Mouse (Mus musculus) neural tube, embryonic 12.5 days (tissue): ENCODE data around the gene Gm3646. TPM values are rescaled to one million over a fixed set of nuclear protein-coding genes. Genes with fewer than 3 reads are reported as not detected.
A peak's percentile ranks its signal among the peaks of the same experiment; 100 is the strongest.

ENCODE experiments used
- ATAC-seq: fragments of 200-750 bp; cut with Nextera tagmentation; 2 replicates; pipeline ENCODE4 v1.8.0; 2017; ENCODE audit warnings: low read depth, mild to moderate bottlenecking, moderate TSS enrichment, moderate library complexity; ENCODE audit not compliant: low FRiP score
- H3K27ac ChIP-seq: fragments of 300-500 bp; sonication (generic); 2 replicates; pipeline ENCODE4 v1.5.1; 2016
- H3K27me3 ChIP-seq: fragments of 300-500 bp; sonication (generic); replicated peaks from 2 replicates; pipeline ENCODE4 v1.6.1; 2016; ENCODE audit warnings: mild to moderate bottlenecking
- H3K36me3 ChIP-seq: fragments of 300-500 bp; sonication (generic); 2 replicates; pipeline ENCODE4 v1.6.1; 2016; ENCODE audit warnings: mild to moderate bottlenecking
- H3K4me1 ChIP-seq: fragments of 300-500 bp; sonication (generic); 2 replicates; pipeline ENCODE4 v1.6.1; 2016
- H3K4me2 ChIP-seq: fragments of 300-500 bp; sonication (generic); replicated peaks from 2 replicates; pipeline ENCODE4 v1.6.1; 2016; ENCODE audit warnings: mild to moderate bottlenecking
- H3K4me3 ChIP-seq: fragments of 300-500 bp; sonication (generic); 2 replicates; pipeline ENCODE4 v1.5.1; 2016
- H3K9ac ChIP-seq: fragments of 300-500 bp; sonication (generic); 2 replicates; pipeline ENCODE4 v1.6.1; 2016; ENCODE audit warnings: mild to moderate bottlenecking
- H3K9me3 ChIP-seq: fragments of 300-500 bp; sonication (generic); 2 replicates; pipeline ENCODE4 v1.6.1; 2016; ENCODE audit warnings: mild to moderate bottlenecking
- WGBS: fragments of 180-500 bp; shearing (Covaris S2); methylation state at CpG from one replicate; pipeline ENCODE4 v1.1.7; 2016; 5-methylcytosine and 5-hydroxymethylcytosine counted together
- polyA plus RNA-seq: library from polyadenylated mRNA; unstranded; fragments of >200 nt; fragmentation: Nextera tagmentation; extraction: Ambion mirVana; gene quantifications from 2 replicates; pipeline ENCODE4 v1.2.1, GENCODE M21; 2016

Gene Gm3646
- polyA plus RNA-seq, 1 experiment from 2014 or later: not detected

DNA sequence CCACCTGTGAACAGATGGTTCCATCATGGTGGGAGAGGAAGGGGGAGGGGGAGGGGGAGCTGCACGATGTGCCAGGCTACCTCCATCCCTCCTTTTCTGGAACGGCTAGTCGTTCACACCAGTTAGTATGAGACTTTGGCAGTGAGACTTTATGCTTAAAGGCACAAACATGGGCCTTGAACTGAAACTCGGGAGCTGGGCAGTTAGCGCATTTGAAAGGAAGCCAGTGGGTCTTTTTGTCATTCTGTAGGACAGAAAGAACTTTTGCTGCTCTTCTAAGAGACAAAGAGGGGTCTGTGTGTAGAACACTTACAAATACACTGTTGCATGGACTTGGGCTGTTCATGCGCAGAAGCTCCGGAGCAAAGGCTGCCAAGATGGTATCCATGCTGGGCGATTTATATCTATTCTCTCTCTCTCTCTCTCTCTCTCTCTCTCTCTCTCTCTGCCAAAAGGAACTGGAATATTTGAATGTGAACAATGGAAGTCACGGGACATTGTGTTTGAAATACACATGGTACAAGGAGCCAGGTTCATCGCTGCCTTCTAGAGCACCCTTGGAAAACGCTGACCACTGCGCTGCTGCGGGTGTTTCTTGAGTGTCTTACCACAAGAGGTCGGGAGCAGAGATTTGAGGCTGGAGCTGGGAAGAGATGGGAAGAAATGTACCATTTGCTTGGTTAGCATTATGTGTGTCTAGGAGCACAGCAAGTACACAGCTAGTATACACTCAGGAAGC is 31.0 kb downstream of the Gm3646 start:
- WGBS: 72% methylated on average over 14 of the region's 14 CpGs

DNA sequence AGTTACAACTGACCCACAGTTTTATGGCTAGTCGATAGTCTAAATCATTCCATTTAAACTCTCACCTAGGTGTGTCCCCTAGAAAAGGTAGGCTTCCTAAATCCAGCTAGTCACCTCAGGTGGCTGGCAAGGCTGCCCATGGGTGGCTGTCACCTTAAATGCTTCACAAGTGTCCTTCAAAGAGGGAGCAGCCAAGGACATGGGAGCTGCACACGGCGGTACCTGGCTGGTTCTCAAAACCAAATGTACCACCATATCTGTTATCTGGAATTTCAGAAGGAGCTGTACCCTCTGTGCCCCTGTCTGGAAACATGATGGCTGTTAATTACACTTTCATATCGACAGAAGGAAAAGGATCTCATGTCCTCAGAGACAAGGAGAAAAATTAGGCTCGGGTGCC is 31.6 kb downstream of the Gm3646 start:
- Histone ChIP-seq H3K9me3 (no peaks in the 10 kb centered on the region), H3K4me2 (no peak overlapping the region), H3K4me1 (peaks cover 16% of the 10 kb centered on the region; the same call in 1 of the 2 replicates), H3K27me3 (no peaks in the 10 kb centered on the region), H3K9ac (no peak overlapping the region), H3K27ac (no peak overlapping the region), H3K36me3 (no peaks in the 10 kb centered on the region), H3K4me3 (no peak overlapping the region)
- 85% methylated on average over 5 of the region's 5 CpGs for WGBS
- no peak for ATAC-seq

More for the DNA sequence above, 31.0 kb downstream of the Gm3646 start:
- Histone ChIP-seq H3K4me3 (no peak overlapping the region), H3K9ac (no peak overlapping the region), H3K9me3 (no peaks in the 10 kb centered on the region), H3K27ac (no peak overlapping the region), H3K27me3 (no peaks in the 10 kb centered on the region), H3K4me1 (peaks cover 16% of the 10 kb centered on the region; the same call in 1 of the 2 replicates), H3K4me2 (no peak overlapping the region), H3K36me3 (no peaks in the 10 kb centered on the region)
- no peak for ATAC-seq

GRCm38 (mm10) chr1:39772401-39773095 is 32.6 kb downstream of the Gm3646 start:
- Histone ChIP-seq H3K9me3 (no peaks in the 10 kb centered on the region), H3K4me1 (peaks cover 16% of the 10 kb centered on the region; the same call in 1 of the 2 replicates), H3K27me3 (no peaks in the 10 kb centered on the region), H3K9ac (no peak overlapping the region), H3K36me3 (no peaks in the 10 kb centered on the region), H3K4me2 (no peak overlapping the region), H3K4me3 (no peak overlapping the region), H3K27ac (no peak overlapping the region)
- 21% methylated on average over 3 of the region's 3 CpGs for WGBS
- ATAC-seq: no peak

- Histone ChIP-seq H3K36me3 (no peaks in the 10 kb centered on the region), H3K4me2 (no peak overlapping the region), H3K9ac (no peak overlapping the region), H3K4me1 (peaks cover 16% of the 10 kb centered on the region; the same call in 1 of the 2 replicates), H3K9me3 (no peaks in the 10 kb centered on the region), H3K27me3 (no peaks in the 10 kb centered on the region), H3K4me3 (no peak overlapping the region), H3K27ac (no peak overlapping the region)
- 81% methylated on average over 5 of the region's 5 CpGs for WGBS
- no peak for ATAC-seq
Measured at GRCm38 (mm10) chr1:39770436-39770835, 34.7 kb downstream of the Gm3646 start.

- Histone ChIP-seq H3K9me3 (no peaks in the 10 kb centered on the region), H3K27me3 (no peaks in the 10 kb centered on the region), H3K27ac (no peak overlapping the region), H3K9ac (no peak overlapping the region), H3K4me3 (no peak overlapping the region), H3K4me2 (no peak overlapping the region), H3K36me3 (no peaks in the 10 kb centered on the region), H3K4me1 (peaks cover 9% of the 10 kb centered on the region; the same call in 1 of the 2 replicates)
- ATAC-seq: no peak
- WGBS: 86% methylated on average over 3 of the region's 3 CpGs
Measured at GRCm38 (mm10) chr1:39768017-39768416, 37.1 kb downstream of the Gm3646 start.

DNA sequence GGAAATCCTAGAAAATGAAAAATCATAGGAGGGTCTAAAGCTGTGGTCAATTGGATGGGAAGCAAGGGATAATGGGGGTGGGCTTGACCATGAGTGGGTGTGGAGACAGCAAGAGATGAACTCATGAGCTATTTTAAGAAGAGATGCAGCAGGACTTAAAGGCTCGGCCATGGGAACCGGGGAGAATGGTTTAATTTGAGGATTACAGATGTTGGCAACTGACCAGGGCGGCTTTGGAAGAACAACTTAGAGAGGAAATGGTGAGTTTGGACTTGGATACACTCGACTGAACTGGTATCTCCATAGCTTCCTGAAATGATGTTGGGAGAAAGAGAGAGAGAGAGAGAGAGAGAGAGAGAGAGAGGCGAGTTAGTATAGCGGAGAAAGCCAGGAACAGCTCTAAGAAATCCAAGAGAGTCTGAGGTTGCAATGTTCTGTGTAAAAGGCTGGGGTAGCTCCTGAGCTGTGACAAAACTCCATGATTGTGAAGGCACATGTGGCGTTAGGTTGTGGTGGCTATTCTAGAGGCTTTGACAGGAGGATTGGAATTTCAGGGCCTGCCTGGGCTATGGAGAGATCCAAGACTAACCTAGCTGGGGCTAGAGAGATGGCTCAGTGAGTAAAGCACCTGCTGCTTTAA is 39.2 kb downstream of the Gm3646 start:
- no peak for ATAC-seq
- H3K4me2 ChIP-seq: no peak overlapping the region
- no peaks in the 10 kb centered on the region for H3K36me3 ChIP-seq
- peaks cover 11% of the 10 kb centered on the region for H3K4me1 ChIP-seq
- H3K27ac ChIP-seq: no peak overlapping the region
- 90% methylated on average over 7 of the region's 7 CpGs for WGBS
- no peak overlapping the region for H3K9ac ChIP-seq
- no peak overlapping the region for H3K4me3 ChIP-seq
- H3K9me3 ChIP-seq: no peaks in the 10 kb centered on the region
- no peaks in the 10 kb centered on the region for H3K27me3 ChIP-seq

DNA sequence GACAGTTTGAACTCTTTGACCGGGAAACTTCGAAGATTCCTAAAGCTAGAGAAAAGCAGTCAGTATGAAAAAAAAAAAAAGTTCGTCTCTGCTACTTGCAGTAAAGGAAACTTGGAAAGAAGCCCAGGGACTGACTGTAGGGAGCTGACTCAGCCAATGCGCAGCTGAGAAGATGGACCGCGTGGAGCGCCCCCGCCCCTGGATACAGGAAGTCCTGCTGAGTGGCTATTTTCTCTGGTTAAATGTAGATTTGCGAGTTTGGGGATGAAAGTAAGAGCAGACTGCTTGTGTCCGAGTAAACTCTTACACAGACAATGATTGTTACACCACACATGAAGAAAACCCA is 43.1 kb downstream of the Gm3646 start:
- peak; percentile 67 for ATAC-seq
- H3K27ac ChIP-seq: no peak overlapping the region
- H3K4me1 ChIP-seq: peaks cover 15% of the 10 kb centered on the region
- no peaks in the 10 kb centered on the region for H3K27me3 ChIP-seq
- H3K9ac ChIP-seq: no peak overlapping the region
- peak overlapping the region; percentile 37 for H3K4me2 ChIP-seq
- H3K36me3 ChIP-seq: no peaks in the 10 kb centered on the region
- no peaks in the 10 kb centered on the region for H3K9me3 ChIP-seq
- H3K4me3 ChIP-seq: no peak overlapping the region
- WGBS: 4% methylated on average over 10 of the region's 10 CpGs

GRCm38 (mm10) chr1:39761211-39762024 is 43.7 kb downstream of the Gm3646 start:
- Histone ChIP-seq H3K4me3 (no peak overlapping the region), H3K27me3 (no peaks in the 10 kb centered on the region), H3K4me1 (peaks cover 15% of the 10 kb centered on the region), H3K36me3 (no peaks in the 10 kb centered on the region), H3K4me2 (peak overlapping the region; percentile 37), H3K9me3 (no peaks in the 10 kb centered on the region), H3K27ac (no peak overlapping the region), H3K9ac (no peak overlapping the region)
- ATAC-seq: peak; percentile 64
- 3% methylated on average over 22 of the region's 22 CpGs for WGBS

GRCm38 (mm10) chr1:39760181-39760715 is 44.9 kb downstream of the Gm3646 start:
- Histone ChIP-seq H3K9me3 (no peaks in the 10 kb centered on the region), H3K4me1 (peaks cover 15% of the 10 kb centered on the region), H3K27me3 (no peaks in the 10 kb centered on the region), H3K9ac (no peak overlapping the region), H3K4me2 (no peak overlapping the region), H3K4me3 (no peak overlapping the region), H3K36me3 (no peaks in the 10 kb centered on the region), H3K27ac (no peak overlapping the region)
- ATAC-seq: no peak
- WGBS: 77% methylated on average over 6 of the region's 6 CpGs

DNA sequence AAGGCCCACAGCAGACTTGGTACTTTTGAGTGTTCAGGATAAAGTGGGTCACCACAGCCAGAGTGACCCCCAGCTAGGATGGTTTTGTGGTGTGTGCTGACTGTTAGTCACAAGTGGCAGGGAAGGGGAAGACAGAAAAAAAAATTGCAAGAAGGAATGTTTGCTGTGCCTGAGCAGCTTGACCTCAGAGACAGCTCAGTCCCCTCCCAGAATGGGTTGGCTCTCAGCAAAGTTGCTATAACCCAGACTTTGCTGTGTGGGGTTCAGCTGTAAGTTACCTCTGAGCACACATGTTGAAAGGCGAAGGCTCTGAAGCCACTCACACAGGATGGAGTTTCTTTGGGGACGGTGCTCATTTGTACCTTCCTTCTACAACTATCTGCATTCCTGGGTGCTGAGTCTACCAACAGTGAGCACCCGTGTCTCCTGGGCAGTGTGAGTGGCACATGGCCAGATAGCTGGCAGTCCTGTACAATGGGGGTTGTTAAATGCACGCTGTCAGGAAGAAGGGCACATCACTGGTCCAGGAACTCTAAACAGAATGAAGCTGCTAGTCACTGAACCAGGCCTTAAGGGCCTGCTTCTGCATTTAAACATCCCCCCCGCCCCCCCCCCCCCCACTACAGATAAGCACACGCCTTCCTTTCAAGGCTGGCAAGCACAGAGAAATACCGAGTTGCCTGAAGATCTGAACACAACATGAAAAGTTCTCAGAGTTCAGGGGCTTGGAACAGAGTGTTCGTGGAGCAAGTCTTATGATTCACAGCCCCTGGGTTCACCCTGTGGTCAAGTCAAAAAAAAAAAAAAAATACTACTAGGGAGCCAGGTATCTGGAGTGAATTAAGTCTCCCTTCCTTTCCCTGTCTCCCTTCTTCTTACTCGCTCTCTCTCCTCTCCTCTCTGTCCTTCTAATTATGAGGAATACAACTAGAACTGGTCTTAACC is 45.6 kb downstream of the Gm3646 start:
- no peaks in the 10 kb centered on the region for H3K9me3 ChIP-seq
- peaks cover 15% of the 10 kb centered on the region for H3K4me1 ChIP-seq
- H3K4me3 ChIP-seq: no peak overlapping the region
- H3K9ac ChIP-seq: no peak overlapping the region
- no peak overlapping the region for H3K27ac ChIP-seq
- no peaks in the 10 kb centered on the region for H3K27me3 ChIP-seq
- H3K36me3 ChIP-seq: no peaks in the 10 kb centered on the region
- no peak overlapping the region for H3K4me2 ChIP-seq
- 57% methylated on average over 9 of the region's 9 CpGs for WGBS
- ATAC-seq: no peak

- no peak for ATAC-seq
- WGBS: 80% methylated on average over 9 of the region's 9 CpGs
- H3K36me3 ChIP-seq: no peaks in the 10 kb centered on the region
- no peaks in the 10 kb centered on the region for H3K9me3 ChIP-seq
- H3K4me3 ChIP-seq: no peak overlapping the region
- no peak overlapping the region for H3K9ac ChIP-seq
- H3K4me2 ChIP-seq: no peak overlapping the region
- H3K27ac ChIP-seq: no peak overlapping the region
- peaks cover 15% of the 10 kb centered on the region for H3K4me1 ChIP-seq
- no peaks in the 10 kb centered on the region for H3K27me3 ChIP-seq
Measured at GRCm38 (mm10) chr1:39758244-39758643, 46.9 kb downstream of the Gm3646 start.
